Mouse (Mus musculus) neural tube, embryonic 10.5 days (tissue): ENCODE measurements around the gene Ssxb1.
"Not testable (repeated sequence)": the region's sequence is repeated elsewhere in the genome, so short reads cannot be mapped to it uniquely, and the experiment has no call there.

Experiments used
- DNase-seq: peaks from one replicate; pipeline ENCODE4 v3.0.0-alpha.2; 2017; ENCODE audit warnings: low spot score; ENCODE audit errors: extremely low spot score

The Ssxb1 gene

DNA sequence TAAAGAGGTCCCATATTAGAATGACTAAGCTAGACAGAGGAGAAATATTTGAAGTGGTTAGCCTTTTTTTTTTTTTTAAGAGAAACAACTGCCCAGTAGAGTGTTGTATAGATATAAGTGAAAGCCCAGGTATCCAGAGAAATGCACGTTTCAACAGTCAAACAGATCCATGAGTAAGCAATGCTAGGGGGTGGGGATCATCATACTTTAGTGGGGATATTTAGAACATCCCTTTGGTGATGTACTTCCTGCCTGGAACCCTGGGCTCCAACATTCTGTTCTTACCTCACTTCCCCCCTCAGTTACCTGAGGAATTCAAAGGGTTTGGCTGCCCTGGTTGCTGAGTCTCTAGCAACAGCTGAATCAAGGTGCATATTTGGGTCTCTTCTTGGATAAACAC lies at the start of gene Ssxb1:
Gene Ssxb1 (plus strand): TSS at position 301 of the 400 bp plus-strand sequence.
- not testable (repeated sequence) for DNase-seq

DNA sequence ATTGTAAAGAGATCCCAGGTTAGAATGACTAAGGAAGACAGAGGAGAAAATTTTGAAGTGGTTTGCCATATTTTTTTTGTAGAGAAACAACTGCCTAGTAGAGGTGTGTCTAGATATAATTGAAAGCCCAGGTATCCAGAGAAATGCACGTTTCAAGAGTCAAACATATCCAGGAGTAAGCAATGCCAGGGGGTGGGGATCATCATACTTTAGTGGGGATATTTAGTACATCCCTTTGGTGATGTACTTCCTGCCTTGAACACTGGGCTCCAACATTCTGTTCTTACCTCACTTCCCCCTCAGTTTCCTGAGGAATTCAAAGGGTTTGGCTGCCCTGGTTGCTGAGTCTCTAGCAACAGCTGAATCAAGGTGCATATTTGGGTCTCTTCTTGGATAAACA lies 46.4 kb upstream of the Ssxb1 start, which contains the start of gene Ssxb9:
Gene Ssxb9 (plus strand): TSS at position 301 of the 400 bp plus-strand sequence.
- DNase-seq = not testable (repeated sequence)

DNA sequence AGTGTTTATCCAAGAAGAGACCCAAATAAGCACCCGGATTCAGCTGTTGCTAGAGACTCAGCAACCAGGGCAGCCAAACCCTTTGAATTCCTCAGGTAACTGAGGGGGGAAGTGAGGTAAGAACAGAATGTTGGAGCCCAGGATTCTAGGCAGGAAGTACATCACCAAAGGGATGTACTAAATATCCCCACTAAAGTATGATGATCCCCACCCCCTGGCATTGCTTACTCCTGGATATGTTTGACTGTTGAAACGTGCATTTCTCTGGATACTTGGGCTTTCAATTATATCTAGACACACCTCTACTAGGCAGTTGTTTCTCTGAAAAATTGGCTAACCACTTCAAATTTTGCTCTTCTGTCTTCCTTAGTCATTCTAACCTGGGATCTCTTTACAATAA lies 48.5 kb downstream of the Ssxb1 start, which contains the start of gene Ssxb2:
Gene Ssxb2 (minus strand): TSS at position 101 of the 400 bp plus-strand sequence.
- not testable (repeated sequence) for DNase-seq
